Mouse (Mus musculus) lung, postnatal 0 days (tissue): ENCODE measurements at regions not wholly inside any gene's neighbourhood (a gene's known extent, or its start where the extent isn't known, plus 50 kb on each side); places are given as distances from the start of the nearest gene placed in this dataset.

ENCODE experiments used
- ATAC-seq: fragments of 200-750 bp; cut with Nextera tagmentation; 2 replicates; pipeline ENCODE4 v1.8.0; 2017; ENCODE audit warnings: moderate library complexity
- DNase-seq: peaks from one replicate; pipeline ENCODE4 v3.0.0-alpha.2; 2016; ENCODE audit warnings: low spot score
- H3K27ac ChIP-seq: fragments of 300-500 bp; sonication (generic); 2 replicates; pipeline ENCODE4 v1.5.1; 2014; ENCODE audit warnings: antibody characterized with exemption, mild to moderate bottlenecking, low read length, mixed read lengths
- H3K27me3 ChIP-seq: fragments of 300-500 bp; sonication (generic); replicated peaks from 2 replicates; pipeline ENCODE4 v1.6.1; 2014; ENCODE audit warnings: low read length, mixed read lengths; ENCODE audit not compliant: insufficient read depth
- H3K36me3 ChIP-seq: fragments of 300-500 bp; sonication (generic); 2 replicates; pipeline ENCODE4 v1.6.1; 2014; ENCODE audit warnings: low read length, mixed read lengths; ENCODE audit not compliant: insufficient read depth
- H3K4me1 ChIP-seq: fragments of 300-500 bp; sonication (generic); 2 replicates; pipeline ENCODE4 v1.6.1; 2014; ENCODE audit warnings: antibody characterized with exemption, low read depth, low read length, mixed read lengths; ENCODE audit not compliant: insufficient read depth
- H3K4me2 ChIP-seq: fragments of 300-500 bp; sonication (generic); replicated peaks from 2 replicates; pipeline ENCODE4 v1.6.1; 2014; ENCODE audit warnings: low read depth, mild to moderate bottlenecking, low read length, moderate library complexity, mixed read lengths
- H3K4me3 ChIP-seq: fragments of 300-500 bp; sonication (generic); 2 replicates; pipeline ENCODE4 v1.5.1; 2014; ENCODE audit warnings: low read depth, low read length
- H3K9ac ChIP-seq: fragments of 300-500 bp; sonication (generic); replicated peaks from 2 replicates; pipeline ENCODE4 v1.6.1; 2014; ENCODE audit warnings: low read depth, mild to moderate bottlenecking
- H3K9me3 ChIP-seq: fragments of 300-500 bp; sonication (generic); 2 replicates; pipeline ENCODE4 v1.6.1; 2016; ENCODE audit warnings: low read length, mixed read lengths
- CTCF ChIP-seq: IDR thresholded peaks from 2 replicates; pipeline ENCODE4 v1.5.1; 2016; ENCODE audit warnings: antibody characterized with exemption, mild to moderate bottlenecking
- EP300 ChIP-seq: IDR thresholded peaks from 2 replicates; pipeline ENCODE4 v1.6.1; 2016; ENCODE audit warnings: antibody characterized with exemption, mild to moderate bottlenecking, control low read depth
- WGBS: fragments of 180-500 bp; shearing (Covaris S2); extraction: QIAGEN DNeasy Blood & Tissue Kit; methylation state at CpG from one replicate; pipeline ENCODE4 v1.1.7; 2014; 5-methylcytosine and 5-hydroxymethylcytosine counted together

DNA sequence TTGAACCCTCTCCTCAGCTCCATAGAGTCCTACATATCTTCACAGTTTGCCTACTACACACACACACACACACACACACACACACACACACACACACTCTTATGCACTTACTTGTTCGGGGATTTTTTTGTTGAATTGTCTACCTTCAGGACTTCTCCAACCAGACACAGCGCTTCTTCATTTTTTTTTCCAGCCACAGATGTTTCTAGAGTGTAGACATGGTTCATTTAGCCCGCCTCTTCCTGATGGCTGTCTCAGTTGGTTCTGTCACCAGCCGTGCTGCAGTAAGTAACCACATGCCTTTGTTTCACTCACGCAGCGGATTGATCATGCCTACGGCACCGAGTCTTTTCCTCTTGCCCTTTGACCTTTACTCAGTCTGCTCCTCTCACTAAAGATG, 282.1 kb downstream of the Bcor start:
- H3K27me3 ChIP-seq = no peaks in the 10 kb centered on the region
- TF ChIP-seq EP300 = no peak
- no peak for TF ChIP-seq CTCF
- WGBS = 75% methylated on average over 8 of the region's 8 CpGs

DNA sequence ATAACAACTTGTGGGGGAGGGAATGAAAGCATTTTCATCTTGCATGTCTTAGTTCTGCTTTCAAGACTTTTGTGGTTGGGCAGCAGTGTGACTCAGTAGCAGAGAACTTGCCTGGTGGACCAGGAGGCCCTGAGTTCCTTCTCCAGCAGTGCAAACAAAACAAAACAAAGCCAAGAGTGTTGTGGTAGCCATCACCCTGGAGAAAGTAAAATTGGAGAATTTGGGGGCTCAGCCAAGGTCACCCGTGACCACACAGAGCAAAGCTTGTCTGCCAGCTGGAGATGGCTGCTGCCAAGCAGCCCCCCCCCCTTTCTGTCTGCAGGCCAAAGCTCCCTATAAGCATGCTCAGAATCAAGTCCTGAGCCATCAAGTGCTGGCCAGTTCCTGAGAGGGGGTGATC, 279.2 kb downstream of the Bcor start:
- Histone ChIP-seq H3K27me3 (no peaks in the 10 kb centered on the region), H3K9ac (no peak overlapping the region), H3K4me3 (no peak overlapping the region), H3K27ac (no peak overlapping the region), H3K4me1 (no peaks in the 10 kb centered on the region), H3K36me3 (no peaks in the 10 kb centered on the region), H3K9me3 (no peaks in the 10 kb centered on the region), H3K4me2 (no peak overlapping the region)
- no peak for DNase-seq
- WGBS = 60% methylated on average over 1 of the region's 1 CpGs
- TF ChIP-seq CTCF = no peak
- TF ChIP-seq EP300 = no peak
- no peak for ATAC-seq

More for the DNA sequence above, 282.1 kb downstream of the Bcor start:
- Histone ChIP-seq H3K36me3 (no peaks in the 10 kb centered on the region), H3K4me3 (no peak overlapping the region), H3K27ac (no peak overlapping the region), H3K9ac (no peak overlapping the region), H3K4me1 (no peaks in the 10 kb centered on the region), H3K4me2 (no peak overlapping the region), H3K9me3 (no peaks in the 10 kb centered on the region)
- no peak for ATAC-seq
- no peak for DNase-seq

DNA sequence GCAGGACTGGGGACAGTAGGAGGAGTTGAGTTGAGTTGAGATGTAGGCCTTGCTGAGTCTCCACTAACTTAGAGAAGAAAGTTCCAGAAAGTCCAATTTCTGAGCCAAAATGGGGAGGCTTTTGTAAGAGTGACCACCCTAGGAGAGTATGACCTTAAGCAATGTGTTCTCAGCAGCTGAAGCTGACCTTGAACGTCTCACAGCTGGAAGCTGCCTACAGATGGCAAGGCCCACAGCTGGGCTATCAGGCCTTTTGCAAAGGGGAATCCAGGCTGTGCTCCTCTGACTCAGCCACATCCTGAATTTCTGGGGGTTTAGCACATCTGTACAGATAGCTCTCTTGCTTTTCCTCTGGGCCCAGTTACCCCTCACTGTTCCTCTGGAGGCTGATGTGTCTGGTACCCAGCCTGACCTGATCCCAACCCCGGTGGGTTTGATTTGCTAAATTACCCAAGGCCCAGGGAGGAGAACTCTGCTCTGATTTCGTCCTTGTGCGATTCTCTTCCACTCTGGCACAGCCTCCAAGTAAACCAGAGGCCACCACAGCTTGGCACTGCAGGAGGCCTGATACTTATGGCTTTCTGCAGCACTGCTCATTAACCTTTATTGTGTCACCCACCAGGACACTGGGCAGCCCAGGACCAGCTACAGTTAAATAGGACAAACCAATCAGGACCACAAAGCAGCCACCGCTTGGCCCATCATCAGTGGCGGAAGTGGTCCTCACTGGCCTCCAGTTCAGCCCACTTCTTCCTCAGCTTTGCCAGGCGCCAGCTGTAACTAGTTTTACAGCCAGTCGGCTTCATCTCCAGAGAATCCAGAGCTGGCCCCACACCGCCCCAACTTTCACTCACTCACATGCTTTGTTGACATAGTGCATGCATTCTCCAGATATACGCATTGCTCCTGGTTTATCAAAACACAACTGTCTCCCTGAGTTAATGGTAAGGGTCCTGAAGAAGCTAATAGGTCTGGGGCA, 276.1 kb downstream of the Bcor start:
- no peak overlapping the region for H3K9ac ChIP-seq
- peak; percentile 39 for DNase-seq
- H3K9me3 ChIP-seq = no peaks in the 10 kb centered on the region
- no peak overlapping the region for H3K27ac ChIP-seq
- 72% methylated on average over 10 of the region's 10 CpGs for WGBS
- H3K36me3 ChIP-seq = no peaks in the 10 kb centered on the region
- H3K27me3 ChIP-seq = no peaks in the 10 kb centered on the region
- peak; percentile 48 for ATAC-seq
- no peak overlapping the region for H3K4me2 ChIP-seq
- H3K4me3 ChIP-seq = no peak overlapping the region
- no peak for TF ChIP-seq EP300
- no peak for TF ChIP-seq CTCF
- H3K4me1 ChIP-seq = no peaks in the 10 kb centered on the region

DNA sequence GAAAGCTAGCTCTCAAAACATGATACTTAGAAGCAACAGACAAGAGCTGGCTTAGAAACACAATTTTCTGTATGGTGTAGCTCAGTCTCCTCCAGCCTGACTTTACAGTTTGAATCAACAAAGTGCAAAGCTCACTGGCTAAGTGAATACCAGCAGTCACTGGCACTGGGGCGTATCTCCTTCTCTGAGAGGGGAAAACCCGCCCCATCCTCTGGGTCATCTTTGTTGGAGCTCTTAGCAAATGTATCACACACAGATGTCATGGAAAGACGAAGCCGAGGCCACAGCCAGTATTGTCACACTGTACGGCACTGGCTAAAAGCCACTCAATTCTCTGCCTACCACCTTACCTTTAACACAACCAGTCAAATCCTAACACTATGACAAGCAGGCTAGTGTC, 267.8 kb downstream of the Bcor start:
- Histone ChIP-seq H3K4me1 (no peaks in the 10 kb centered on the region), H3K4me2 (no peak overlapping the region), H3K27me3 (no peaks in the 10 kb centered on the region), H3K4me3 (no peak overlapping the region), H3K36me3 (no peaks in the 10 kb centered on the region), H3K27ac (no peak overlapping the region), H3K9ac (no peak overlapping the region), H3K9me3 (no peaks in the 10 kb centered on the region)
- DNase-seq (no peak), ATAC-seq (no peak)
- 88% methylated on average over 5 of the region's 5 CpGs for WGBS
- TF ChIP-seq EP300 (no peak), CTCF (no peak)

DNA sequence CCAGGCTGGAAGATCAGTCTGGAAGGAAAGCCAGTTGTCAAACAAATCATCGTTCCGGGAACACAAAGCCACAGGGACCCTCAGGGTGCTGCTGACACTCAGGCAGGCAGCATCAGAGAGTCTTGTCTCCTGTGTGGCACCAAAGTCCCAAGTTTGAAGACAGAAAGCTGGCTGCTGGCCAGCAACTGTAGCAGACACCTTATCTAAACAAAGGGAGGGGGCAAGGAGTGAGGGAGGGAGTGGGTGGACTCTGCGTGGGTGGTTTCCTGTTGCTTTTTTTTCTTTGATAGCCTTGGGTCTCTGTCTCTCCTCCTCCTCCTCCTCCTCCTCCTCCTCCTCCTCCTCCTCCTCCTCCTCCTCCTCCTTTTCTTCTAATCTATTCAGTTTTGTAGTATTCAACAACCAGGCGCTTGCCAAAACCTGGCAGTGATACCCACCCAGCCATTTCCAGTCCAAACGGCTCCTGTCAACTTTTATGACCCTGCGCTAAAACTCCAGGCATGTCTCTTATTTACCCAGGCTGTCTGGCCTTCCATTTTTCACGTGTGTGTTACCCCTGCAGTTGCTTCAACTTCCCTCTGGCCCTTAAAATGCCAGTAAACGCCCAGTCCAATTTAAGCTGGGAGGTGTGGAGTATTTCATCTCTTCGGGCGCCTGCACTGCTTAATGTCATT, 266.4 kb downstream of the Bcor start:
- 37% methylated on average over 10 of the region's 10 CpGs for WGBS
- Histone ChIP-seq H3K9ac (no peak overlapping the region), H3K36me3 (no peaks in the 10 kb centered on the region), H3K4me3 (no peak overlapping the region), H3K27ac (no peak overlapping the region), H3K27me3 (no peaks in the 10 kb centered on the region), H3K4me2 (no peak overlapping the region), H3K4me1 (no peaks in the 10 kb centered on the region), H3K9me3 (no peaks in the 10 kb centered on the region)
- TF ChIP-seq EP300 (no peak), CTCF (no peak)
- DNase-seq = no peak
- ATAC-seq = no peak

DNA sequence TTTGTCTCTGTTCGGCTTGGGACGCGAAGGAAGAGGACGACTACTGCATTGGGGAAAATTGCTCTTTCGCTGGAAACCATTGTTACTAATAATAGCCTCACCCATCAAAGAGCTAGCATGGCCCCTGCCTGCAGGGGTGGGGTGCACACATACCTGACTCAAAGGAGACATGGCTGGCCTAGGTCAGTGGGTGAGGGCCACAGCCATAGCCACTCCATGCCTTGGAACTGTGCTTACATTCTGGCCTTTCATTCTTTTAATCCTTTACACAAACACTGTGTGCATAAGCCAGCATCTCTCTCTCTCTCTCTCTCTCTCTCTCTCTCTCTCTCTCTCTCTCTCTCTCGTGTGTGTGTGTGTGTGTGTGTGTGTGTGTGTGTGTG, 265.9 kb downstream of the Bcor start:
- no peak overlapping the region for H3K27ac ChIP-seq
- 51% methylated on average over 5 of the region's 6 CpGs for WGBS
- H3K4me3 ChIP-seq = no peak overlapping the region
- no peak overlapping the region for H3K9ac ChIP-seq
- H3K4me2 ChIP-seq = no peak overlapping the region
- DNase-seq = no peak
- no peaks in the 10 kb centered on the region for H3K9me3 ChIP-seq
- H3K27me3 ChIP-seq = no peaks in the 10 kb centered on the region
- H3K36me3 ChIP-seq = no peaks in the 10 kb centered on the region
- H3K4me1 ChIP-seq = no peaks in the 10 kb centered on the region
- no peak for ATAC-seq
- TF ChIP-seq EP300 (no peak), CTCF (no peak)
